In genomic region chr10:64750791-64751190, GRCm38 (mm10) we compare ENCODE assay signal across 9 mouse cellular contexts.
DNase-seq lines count a peak whose midpoint lies in the region; ATAC-seq and TF ChIP-seq lines count a peak whose summit lies in the region.
"Had no signal": no experiment of that assay in that cellular context is flagged by ENCODE, and none has a peak within 500 bp of the region (broad histone marks: within the 10 kb centered on the region; RNA-seq: fewer than 3 reads in every experiment).

No protein-coding gene starts in this region.

- no peak for ATAC-seq in lung, postnatal 0 days

- WGBS in lung, postnatal 0 days, result 26% methylated on average over 5 of the region's 5 CpGs

- no peak overlapping the region for H3K9ac ChIP-seq in lung, postnatal 0 days (replicated peaks; ENCODE audit: low read depth)
- H3K9ac ChIP-seq: heart, embryonic 13.5 days had no signal

- no peaks in the 10 kb centered on the region for H3K36me3 ChIP-seq in lung, postnatal 0 days (ENCODE audit: insufficient read depth, low read length)
- H3K36me3 ChIP-seq: heart, embryonic 13.5 days had no signal

- H3K4me3 ChIP-seq in lung, postnatal 0 days (ENCODE audit: low read depth, low read length), result no peak overlapping the region
- H3K4me3 ChIP-seq: heart, embryonic 13.5 days had no signal

- H3K27ac ChIP-seq in lung, postnatal 0 days (ENCODE audit: low read length), result no peak overlapping the region
- H3K27ac ChIP-seq: heart, embryonic 13.5 days had no signal

- no peak for TF ChIP-seq EP300 in lung, postnatal 0 days (IDR thresholded peaks at IDR 0.05)

- no peaks in the 10 kb centered on the region for H3K27me3 ChIP-seq in lung, postnatal 0 days (replicated peaks; ENCODE audit: insufficient read depth, low read length)
- H3K27me3 ChIP-seq: heart, embryonic 13.5 days had no signal

- peak; percentile 14 for DNase-seq in adrenal gland, postnatal 14 days
- DNase-seq in adrenal gland, postnatal 4 days (ENCODE audit: low spot score in 2 of 2), result no peak
- peak; percentile 46 for DNase-seq in lung, postnatal 0 days (ENCODE audit: low spot score)
- DNase-seq in lung, postnatal 4 days, result no peak
- DNase-seq in cerebellum, postnatal 10 days, result peak; percentile 71 to 78
- DNase-seq in layer of hippocampus, adult 11-12 months (ENCODE audit: low spot score), result peak; percentile 39
- peak; percentile 8 for DNase-seq in retina, adult 2 months (ENCODE audit: low read depth, low spot score)
- DNase-seq in spleen, postnatal 14 days (ENCODE audit: low spot score in 2 of 2), result no peak

- H3K4me2 ChIP-seq in lung, postnatal 0 days (replicated peaks; ENCODE audit: low read depth, low read length), result no peak overlapping the region
- H3K4me2 ChIP-seq: heart, embryonic 13.5 days had no signal

- H3K9me3 ChIP-seq in lung, postnatal 0 days (ENCODE audit: low read length), result no peaks in the 10 kb centered on the region
- H3K9me3 ChIP-seq: heart, embryonic 13.5 days had no signal

- peak; percentile 67 for TF ChIP-seq CTCF in lung, postnatal 0 days (IDR thresholded peaks at IDR 0.05)

- no peaks in the 10 kb centered on the region for H3K4me1 ChIP-seq in lung, postnatal 0 days (ENCODE audit: insufficient read depth, low read depth, low read length)
- H3K4me1 ChIP-seq: heart, embryonic 13.5 days had no signal

Comparison
In these comparisons a context has a peak if more than half of its experiments do, and no peak if none do; other contexts are left out.
1. DNase-seq: peak in adrenal gland, postnatal 14 days (single experiment), lung, postnatal 0 days (single experiment), cerebellum, postnatal 10 days (2 of 2), layer of hippocampus, adult 11-12 months (single experiment) and retina, adult 2 months (single experiment); none in adrenal gland, postnatal 4 days (0 of 2), lung, postnatal 4 days (0 of 2) and spleen, postnatal 14 days (0 of 2).